Mouse (Mus musculus) adrenal gland, postnatal 25 days (tissue): Measurements from ENCODE around the gene Pigx. TPM values are rescaled to one million over a fixed set of nuclear protein-coding genes. Genes with fewer than 3 reads are reported as not detected.
A peak's percentile ranks its signal among the peaks of the same experiment; 100 is the strongest.

Experiments used
- DNase-seq: peaks from one replicate; pipeline ENCODE4 v3.0.0; 2021; ENCODE audit warnings: mixed read lengths
- long read RNA-seq: library from polyadenylated mRNA; stranded (forward); transcript quantifications from one replicate; pipeline ENCODE4 v2.0.0, GENCODE M21; 2021
- total RNA-seq: library from RNA; stranded (reverse); gene quantifications from 2 replicates; pipeline ENCODE4 v1.2.3, GENCODE M21; 2021

Pigx gene
- 29.8 and 33.6 TPM in 2 replicates for total RNA-seq
- long read RNA-seq, transcript Pigx-201 (6 exons, 993 nt), result major isoform, 16 of 27 reads
- long read RNA-seq, partial matches to known transcripts, result 0 of 27 reads
- long read RNA-seq, other reads (novel, unspliced or antisense), result 10 of 27 reads

DNA sequence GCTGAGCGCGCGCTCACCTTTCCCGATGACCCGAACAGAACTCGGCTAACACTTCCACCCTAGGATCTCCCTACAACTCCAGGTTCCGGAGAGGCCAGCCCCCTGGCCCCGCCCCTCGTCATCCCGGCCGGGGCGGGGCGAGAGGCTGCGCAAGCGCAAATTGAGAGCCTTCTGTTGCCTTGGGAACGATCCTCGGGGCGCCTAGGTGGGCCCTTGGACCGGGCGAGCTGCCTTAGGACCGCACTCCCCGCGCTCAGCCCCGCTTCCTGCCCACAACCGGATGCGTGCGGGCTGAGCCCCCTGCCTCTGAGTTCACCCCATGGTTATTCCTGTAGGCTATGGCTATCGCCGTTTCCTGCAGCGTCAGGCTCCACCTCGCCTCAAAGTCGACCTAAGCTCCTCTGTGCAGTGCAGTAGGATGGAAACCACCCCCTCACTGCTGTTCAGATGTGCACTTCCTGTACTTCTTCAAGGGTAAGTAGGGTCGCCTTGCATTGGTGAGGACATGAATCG lies at the start of gene Pigx, which contains the start of gene Cep19:
Gene Pigx, minus strand, starts transcription at position 103 of the 513 bp plus-strand sequence.
Gene Cep19, plus strand, starts transcription at position 163 of the 513 bp plus-strand sequence.
- DNase-seq, result peak; percentile 93

DNA sequence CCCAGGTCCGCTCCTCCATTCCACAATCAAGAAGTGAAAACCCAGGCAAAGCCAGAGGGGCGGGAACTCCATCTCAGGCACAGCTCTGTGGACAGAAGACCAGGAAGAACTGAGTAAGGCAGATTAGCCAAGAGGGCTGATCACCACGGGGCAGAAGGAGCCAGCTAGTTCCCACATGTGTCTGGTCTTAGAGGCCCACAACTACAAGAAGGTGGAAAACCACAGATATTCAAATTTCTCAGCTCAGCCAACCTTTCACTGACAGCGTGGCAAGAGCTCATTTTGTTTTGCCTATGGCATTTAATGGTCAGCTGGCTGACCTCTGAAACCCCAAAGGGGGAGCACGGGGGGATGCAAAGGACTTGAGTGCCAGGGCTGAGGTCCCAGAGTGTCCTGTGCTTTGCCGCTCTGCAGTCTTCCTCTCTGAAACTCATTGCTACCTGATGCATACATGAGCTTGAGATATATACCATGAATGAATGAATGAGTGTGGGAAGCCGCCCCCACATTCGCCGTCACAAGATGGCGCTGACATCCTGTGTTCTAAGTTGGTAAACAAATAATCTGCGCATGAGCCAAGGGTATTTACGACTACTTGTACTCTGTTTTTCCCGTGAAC lies 48.2 kb upstream of the Pigx start:
- DNase-seq, result no peak

DNA sequence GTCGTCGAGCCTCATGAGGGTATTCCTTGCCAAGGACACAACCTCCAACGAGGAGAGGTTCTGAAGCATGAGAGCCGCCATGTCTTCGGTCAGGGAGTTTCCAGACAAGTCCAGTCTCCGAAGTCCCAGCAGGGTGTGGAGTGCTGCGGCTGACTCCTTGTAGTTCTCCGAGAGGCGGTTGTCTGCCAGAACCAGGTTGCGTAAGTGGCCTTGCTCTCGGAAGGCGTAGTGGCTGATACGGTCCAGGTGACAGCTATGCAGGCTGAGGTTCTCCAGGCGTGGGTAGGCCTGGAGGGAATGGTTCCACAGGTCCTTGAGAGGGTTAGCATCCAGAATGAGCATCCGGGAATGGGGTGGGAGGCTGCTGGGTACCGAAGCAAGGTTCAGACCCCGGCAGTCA lies 45.1 kb upstream of the Pigx start:
- no peak for DNase-seq

DNA sequence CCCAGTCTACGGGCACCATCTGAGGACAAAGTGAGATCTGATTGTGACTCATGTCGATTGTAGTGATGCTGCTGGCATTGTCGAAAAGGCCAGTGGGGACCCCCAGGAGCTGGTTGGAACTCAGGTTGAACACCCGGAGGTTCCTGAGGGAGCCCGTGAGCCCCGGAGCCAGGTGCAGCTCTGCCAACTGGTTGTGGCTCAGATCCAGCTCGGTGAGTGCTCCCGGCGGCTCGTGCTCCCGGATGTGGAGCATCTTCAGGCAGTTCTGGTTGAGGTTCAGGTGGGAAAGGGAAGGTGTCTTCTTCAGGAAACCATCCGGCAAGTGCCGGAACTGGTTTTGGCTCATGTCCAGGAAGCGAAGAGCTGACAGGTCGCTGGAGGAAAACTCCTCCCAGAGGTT lies 44.2 kb upstream of the Pigx start:
- DNase-seq, result no peak

DNA sequence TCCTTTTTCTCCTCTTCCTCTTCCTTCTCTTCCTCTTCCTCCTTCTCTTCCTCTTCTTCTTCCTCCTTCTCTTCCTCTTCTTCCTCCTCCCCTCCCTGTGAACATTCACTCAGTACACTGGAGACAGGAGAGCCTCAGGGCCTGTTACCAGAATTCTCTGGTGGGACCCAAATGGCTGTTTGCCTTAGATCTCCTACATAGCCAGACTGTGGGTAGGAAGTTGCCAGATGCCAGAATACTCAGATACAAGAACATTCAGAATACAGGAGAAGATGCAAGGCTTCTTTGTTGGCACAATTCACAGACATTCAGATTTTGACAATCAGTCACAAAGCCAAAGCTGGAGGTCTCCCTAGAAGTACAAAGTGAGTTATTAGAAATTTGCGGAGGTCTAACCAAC lies 39.4 kb upstream of the Pigx start:
- DNase-seq, result no peak

DNA sequence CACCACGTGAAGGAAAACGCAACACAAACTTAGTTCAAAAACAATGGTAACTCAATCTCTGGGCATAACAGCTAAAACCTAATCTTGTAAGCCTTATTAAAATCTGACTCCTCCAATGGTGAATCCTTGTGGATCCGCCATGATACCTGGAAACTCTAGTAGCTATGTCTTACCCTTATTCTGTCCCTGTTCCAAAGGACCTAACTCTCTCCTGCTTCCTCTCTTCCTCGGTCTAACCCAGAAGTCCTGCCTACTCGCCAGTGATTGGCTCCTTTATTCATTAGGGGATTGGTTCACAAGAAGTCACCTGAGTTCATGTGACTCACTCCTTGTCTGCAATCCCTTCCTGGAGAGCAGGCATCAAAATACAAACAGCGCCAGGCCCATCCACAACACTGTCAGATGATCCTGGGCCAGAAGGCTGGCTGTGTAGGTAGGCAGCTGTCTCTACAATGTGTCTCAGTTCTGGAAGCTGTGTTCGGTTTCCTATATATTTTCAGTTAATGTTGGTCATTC lies 36.4 kb upstream of the Pigx start:
- DNase-seq, result no peak

DNA sequence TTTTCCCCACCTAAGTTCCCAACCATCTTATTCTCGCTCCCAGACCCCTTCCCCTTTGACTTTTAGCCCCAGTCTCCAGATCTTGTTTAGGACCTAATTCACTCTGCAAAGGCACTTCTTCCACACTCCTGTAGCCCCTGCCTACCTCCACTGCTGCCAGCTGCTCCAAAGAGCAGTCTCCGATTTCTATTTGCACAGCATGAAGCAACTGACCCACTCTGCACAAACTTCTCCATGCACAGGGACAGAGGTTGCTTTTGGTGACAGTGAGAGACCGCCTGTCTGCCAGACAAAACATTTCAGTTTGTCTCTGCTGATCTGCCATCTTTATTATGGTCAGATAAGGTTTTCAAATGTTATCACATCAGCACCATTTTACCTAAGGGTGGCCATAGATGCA lies 33.6 kb upstream of the Pigx start:
- DNase-seq, result no peak

DNA sequence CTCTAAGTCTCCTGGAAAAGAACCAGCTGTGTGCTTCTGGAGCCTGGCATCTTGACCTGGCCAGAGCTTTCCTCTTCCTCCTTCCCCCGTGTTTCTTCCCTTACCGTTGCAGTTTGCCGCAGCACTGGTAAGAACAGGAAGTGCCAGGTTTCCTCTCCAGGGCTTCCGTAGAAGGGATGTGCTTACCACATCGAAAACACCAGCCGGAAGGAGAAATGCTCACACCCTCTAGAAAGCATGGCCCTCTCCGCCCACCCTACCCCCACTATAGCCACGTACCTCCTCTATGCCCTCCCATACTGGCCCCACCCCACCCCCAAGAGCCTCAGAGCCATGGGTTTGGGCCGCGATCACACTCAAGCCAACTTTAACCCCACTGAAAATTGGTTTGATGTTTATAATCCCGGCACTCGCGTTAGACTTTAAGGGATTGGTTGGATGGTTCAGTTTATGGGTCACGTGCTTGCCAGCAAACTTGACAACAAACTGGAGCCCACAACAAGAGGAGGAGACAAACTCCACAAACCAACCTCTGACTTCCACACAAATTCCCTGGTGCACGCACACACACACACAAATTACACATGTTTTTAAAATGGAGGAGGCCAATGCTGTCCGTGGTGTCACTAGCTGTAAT lies 30.8 kb upstream of the Pigx start:
- no peak for DNase-seq

DNA sequence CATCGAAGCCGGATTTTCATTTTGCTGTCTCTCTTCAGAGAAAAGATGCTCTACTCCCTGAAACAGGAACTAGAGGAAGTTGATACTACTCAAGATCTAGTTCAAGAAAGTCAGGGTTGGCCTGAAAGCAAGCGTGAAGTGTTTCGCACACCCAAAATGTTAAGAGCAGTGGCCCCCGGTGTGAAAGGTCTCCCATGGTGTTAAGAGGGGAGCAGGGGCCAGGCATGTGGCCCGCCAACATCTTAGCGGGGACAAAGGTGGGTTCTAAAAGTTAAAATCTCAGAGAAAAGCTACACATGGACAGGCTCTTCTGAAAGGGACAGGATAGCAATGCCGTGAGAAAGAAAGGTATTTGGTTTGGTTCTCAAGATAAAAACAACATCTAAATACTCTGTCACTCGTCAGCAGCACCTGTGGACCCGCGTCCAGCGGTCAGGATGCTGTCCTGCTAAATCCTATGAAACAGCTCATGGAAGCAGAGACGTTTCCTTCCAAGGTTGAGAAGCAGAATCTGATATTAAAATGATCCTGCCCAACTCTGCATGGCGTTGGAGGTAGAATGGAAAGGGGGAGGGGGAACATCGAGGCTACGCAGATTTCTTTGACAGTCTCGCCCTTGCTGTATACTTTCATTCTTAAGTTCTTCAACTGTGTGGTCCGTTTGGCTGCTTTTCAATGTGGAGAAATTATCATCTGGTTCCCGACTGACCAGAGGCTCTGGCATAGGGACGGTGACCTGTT lies 30.1 kb upstream of the Pigx start:
- DNase-seq, result no peak

DNA sequence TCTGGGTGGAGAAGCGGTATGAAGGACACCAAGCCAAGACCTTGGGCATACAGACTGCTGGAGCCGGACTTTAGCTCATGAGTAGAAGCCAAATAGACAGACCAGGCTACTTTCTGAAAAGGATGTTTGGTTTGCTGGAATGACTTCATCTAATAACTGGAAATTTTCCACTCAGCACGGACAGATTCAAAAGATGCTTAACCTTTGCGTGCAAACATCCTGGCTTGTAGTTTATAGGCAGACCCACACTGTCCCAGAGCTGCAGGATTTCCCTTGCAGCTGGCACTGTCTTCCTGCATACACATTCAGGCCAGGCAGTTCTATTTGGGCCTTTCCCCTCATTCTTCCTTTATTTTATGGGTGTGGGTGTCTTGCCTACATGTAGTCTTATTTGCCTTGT lies 27.5 kb upstream of the Pigx start:
- DNase-seq, result no peak

DNA sequence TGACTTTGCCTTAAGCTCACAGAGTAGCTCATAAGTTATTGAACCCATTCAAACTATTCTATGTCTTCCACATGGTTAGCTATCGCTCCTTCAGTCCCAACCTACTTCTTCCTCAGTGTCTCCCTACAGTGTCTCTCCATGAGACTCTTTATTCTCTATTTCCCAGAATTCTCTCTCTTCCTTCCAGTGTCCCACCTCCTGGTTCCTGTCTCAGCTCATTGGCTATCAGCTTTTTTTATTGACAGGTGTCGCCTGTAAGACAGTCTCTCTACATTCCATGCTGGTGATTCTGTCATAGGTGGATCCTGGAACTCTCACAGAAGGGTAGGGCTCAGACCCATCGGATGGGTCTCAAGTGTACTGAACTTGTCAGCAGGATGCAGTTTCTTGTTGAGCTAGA lies 25.8 kb upstream of the Pigx start:
- DNase-seq, result no peak

DNA sequence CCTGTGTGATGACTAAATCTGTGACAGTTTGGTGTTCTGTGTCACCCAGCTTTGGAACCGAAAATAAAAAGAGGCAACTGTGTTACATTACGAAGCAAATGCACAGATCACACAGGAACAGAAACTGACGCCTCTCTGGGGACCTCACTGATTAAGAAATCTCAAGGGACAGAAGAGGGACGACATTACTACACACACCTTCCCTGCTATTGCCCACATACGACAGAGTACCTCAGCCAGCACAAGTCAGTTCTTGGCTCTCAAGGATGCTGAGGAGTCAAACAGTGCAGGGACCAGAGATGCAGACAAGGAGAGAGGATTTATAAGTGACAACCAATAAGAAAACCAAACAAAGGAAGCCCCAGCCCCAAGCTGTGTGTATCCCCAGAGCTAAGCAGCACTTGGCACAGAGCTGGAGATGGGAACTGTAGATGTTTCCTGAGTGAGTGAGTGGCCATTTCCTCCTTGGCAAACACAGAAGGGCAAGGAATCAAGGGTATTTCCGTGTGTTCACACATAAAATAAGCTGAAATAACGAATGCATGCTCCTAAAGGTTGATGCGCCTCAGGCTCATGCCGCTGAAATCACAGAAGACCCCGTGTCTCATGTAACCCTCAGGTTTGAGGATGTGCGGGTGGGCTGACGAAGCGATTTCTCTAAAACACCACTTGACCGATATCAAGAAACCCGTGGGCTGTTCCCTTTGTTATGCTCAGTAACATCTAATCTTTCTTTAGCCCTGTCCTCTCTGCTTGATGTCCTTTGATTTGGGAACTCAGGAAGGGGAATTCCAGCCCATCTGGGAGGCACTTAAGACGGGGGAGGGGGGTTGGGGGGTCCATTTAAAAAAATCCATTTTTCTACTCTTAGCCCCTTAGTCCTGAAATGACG lies 25.1 kb upstream of the Pigx start:
- DNase-seq, result no peak

DNA sequence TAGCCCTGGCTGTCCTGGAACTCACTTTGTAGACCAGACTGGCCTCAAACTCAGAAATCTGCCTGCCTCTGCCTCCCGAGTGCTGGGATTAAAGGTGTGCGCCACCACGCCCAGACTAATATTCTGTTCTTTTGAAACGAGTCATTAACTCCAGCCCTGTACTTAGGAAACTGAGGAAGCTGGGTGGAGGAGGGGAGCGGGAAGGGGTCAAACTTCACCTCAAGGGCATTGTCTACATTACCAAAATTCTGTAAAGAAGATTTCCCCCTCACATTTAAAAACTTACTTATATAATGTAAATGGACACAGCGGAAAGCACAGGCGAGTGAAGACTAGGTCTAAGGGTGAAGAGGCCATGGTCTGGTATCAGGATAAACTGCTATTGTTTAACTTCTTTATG lies 24.5 kb upstream of the Pigx start:
- DNase-seq, result no peak

DNA sequence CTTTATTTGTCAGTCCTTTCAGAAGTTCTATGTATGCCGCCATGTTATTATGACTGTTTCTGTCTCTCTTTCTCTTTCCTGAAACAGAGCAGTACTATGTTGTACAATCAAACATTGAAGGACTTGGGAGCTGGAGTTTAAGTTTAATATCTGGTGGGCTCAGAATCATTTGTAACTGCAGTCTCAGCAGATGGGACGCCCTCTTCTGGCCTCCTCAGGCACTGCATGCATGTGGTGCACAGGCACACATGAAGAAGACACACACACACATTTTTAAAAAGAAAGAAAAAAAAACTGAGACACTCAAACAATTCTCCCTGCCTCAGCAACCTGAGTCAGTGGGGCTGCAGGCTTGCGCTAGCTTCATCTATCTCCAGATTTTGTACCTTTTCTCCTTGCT lies 20.9 kb upstream of the Pigx start:
- no peak for DNase-seq

DNA sequence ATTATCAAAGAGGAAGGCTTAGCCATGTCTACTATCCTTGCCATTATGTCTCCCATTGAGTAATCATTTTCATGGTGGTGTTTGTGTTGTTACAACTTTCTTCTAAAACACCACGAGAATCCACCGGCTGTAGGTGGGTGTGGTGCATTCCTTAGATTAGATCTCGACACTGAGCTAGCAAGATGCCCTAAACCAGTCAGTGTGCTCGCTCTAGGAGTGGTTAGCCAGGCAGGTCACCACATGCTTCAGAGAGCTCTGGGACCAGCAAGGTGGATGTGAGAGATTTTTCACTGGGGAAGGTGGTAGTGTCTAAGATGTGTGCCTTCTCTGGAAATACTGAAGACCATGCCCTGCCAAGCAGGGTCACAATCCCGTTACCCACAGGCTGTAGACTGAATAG lies 16.6 kb upstream of the Pigx start:
- no peak for DNase-seq

DNA sequence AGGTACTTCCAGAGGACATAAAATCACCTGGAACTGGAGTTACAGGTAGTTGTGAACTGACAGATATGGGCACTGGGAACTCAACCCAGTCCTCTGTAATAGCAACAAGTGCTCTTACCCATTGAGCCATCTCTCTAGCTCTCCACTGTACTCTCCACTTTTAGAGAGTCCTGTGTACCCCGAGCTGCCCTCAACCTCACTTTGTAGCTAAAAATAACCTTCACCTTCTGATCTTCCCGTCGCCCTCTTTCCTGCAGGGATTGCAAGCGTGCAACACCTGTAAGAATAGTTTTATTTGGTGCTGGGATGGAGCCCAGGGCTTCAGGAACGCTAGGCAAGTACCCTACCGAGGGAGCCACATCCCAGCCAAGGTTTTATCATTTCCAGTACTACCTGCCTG lies 16.2 kb upstream of the Pigx start:
- no peak for DNase-seq

DNA sequence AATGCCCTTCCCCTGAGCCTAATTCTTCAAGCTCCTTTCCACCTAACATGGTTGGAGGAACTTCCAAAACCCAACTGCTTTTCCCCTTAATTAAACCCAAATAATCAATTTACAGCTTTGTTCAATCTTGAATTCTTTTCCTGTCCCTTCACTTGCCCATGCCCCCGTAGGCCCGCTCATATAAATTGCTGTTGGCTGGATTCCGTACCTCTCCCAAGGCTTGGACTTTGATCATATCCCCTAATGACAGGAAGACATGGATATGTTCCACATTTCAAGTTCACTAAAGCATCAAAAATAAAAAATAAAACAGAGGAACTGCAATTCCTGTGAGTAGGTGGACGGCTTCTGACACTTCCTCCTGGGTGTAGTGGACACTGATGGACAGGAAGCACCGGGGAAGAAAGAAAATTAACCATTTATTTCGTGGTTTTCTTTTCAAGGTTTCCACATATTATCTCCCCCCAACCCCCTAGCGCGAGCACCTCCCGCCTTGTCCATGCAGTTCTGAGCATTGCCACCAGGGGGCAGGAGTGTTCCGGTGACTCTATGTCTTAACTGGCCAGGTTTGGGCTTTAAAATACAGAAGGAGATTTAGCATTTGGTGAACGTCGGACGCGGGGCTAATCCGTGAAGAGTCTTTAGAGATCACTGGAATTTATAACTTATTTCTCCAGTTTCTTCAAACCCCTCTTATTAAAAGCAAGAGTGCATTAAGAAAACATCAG lies 15.6 kb upstream of the Pigx start:
- peak; percentile 86 for DNase-seq

DNA sequence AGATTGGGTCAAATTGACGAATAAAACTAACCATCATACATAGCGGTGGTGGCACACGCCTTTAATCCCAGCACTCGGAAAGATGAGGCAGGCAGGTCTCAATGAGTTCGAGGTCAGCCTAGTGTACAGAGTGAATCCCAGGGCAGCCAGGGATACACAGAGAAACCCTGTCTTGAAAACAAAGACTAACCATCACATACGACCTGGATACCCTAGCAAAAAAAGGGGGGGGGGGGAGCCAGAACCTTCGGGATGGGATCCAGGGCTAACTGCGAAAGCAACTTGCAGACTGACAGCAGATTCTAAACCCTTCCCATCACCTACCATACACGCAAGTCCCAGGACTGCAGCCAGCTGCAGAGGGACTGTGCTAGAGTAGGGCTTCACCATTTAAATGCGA lies 14.9 kb upstream of the Pigx start:
- no peak for DNase-seq

DNA sequence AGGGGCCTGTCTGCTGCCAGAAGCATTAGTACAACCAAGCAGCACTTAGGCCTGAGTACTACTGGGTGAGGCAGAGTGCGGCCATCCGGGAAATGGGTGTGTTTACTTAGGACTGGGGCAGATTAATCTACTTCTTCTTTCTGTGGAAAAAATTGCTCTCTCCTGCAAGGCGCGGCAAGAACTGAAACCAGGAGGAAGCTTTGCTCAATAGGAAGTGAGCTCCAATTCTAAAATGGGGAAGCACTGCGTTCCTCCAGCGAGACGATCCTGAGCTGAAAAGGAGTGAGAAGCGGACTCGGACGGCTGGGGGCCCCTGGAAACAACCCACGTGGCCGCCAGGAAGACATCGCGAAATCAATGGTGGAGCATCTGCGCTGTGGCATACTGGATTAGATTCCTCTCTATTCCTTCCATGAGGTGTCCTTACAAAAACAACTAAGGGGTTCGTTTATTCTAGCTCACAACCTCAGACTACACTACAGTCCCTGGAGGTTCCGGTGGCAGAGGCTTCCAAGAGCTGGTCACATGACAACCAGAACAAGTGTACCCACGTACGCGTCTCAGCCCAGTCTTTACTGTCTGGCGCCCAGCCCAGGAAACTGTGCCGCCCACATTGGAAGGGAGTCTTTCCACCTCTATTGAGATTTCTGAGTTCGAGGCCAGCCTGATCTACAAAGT lies 14.1 kb upstream of the Pigx start:
- peak; percentile 48 for DNase-seq

DNA sequence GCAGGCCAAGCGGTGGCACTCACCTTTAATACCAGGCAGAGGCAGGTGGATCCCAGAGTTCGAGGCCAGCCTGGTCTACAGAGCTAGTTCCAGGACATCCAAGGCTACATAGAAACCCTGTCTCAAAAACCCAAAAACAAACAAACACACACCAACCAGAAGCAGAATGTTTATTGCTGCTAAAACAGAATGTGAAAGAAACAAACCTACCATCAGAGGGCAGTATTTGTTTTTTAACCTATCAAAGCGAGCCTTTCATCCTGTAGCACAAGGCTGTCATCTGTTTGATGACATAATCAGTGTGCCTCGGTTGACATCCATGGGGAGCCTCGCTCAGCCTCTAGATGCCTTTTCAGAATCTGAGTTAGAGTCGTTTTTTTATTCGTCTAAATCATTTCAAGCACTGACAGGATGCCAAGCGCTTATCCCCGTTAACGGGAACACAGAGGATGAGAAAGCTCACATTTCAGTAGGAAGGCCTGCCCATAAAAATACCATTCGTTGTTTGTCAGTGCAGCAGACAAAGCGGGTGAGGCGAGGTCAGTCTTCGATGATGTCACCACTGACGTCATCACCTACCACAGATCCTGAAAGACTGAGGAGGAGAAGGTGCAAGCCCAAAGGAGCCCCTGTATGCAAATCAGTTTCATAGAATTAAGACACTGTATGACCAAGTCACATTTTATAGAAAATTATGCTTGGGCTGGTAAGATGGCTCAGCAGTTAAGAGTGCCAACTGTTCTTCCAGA lies 11.6 kb upstream of the Pigx start:
- no peak for DNase-seq
